Mouse (Mus musculus): Measurements from ENCODE around the gene Kcna1. TPM values are rescaled to one million over a fixed set of nuclear protein-coding genes. Genes with fewer than 3 reads are reported as not detected.
A peak's percentile ranks its signal among the peaks of the same experiment; 100 is the strongest.

The Kcna1 gene
- total and polyA plus RNA-seq, 2 experiments from 2014 or later, result 4.4 to 4.8 TPM

- H3K27ac ChIP-seq (ENCODE audit: low read depth, low read length), result no peak overlapping the region
- no peak for TF ChIP-seq CTCF (IDR thresholded peaks at IDR 0.05; ENCODE audit: low read depth)
- WGBS, result 82% methylated on average over 2 of the region's 2 CpGs
- H3K4me1 ChIP-seq (ENCODE audit: insufficient read depth), result no peaks in the 10 kb centered on the region
- no peak overlapping the region for H3K9ac ChIP-seq
- DNase-seq (no peak), ATAC-seq (no peak)
- H3K4me3 ChIP-seq (ENCODE audit: low read depth, low read length), result no peak overlapping the region
- H3K27me3 ChIP-seq (ENCODE audit: insufficient read depth, low read length), result no peaks in the 10 kb centered on the region
- no peaks in the 10 kb centered on the region for H3K9me3 ChIP-seq (ENCODE audit: low read length)
- H3K4me2 ChIP-seq (ENCODE audit: low read depth), result no peak overlapping the region
- no peaks in the 10 kb centered on the region for H3K36me3 ChIP-seq (ENCODE audit: insufficient read depth)
Measured at GRCm38 (mm10) chr6:126657646-126658394, 11.6 kb upstream of the Kcna1 start.

- H3K9ac ChIP-seq, result no peak overlapping the region
- no peaks in the 10 kb centered on the region for H3K4me1 ChIP-seq (ENCODE audit: insufficient read depth)
- no peaks in the 10 kb centered on the region for H3K27me3 ChIP-seq (ENCODE audit: insufficient read depth, low read length)
- H3K9me3 ChIP-seq (ENCODE audit: low read length), result no peaks in the 10 kb centered on the region
- ATAC-seq (no peak), DNase-seq (no peak)
- 86% methylated on average over 7 of the region's 7 CpGs for WGBS
- H3K36me3 ChIP-seq (ENCODE audit: insufficient read depth), result no peaks in the 10 kb centered on the region
- H3K27ac ChIP-seq (ENCODE audit: low read depth, low read length), result no peak overlapping the region
- no peak overlapping the region for H3K4me3 ChIP-seq (ENCODE audit: low read depth, low read length)
- TF ChIP-seq CTCF (IDR thresholded peaks at IDR 0.05; ENCODE audit: low read depth), result no peak
- no peak overlapping the region for H3K4me2 ChIP-seq (ENCODE audit: low read depth)
Measured at GRCm38 (mm10) chr6:126653561-126653960, 7.4 kb upstream of the Kcna1 start.

DNA sequence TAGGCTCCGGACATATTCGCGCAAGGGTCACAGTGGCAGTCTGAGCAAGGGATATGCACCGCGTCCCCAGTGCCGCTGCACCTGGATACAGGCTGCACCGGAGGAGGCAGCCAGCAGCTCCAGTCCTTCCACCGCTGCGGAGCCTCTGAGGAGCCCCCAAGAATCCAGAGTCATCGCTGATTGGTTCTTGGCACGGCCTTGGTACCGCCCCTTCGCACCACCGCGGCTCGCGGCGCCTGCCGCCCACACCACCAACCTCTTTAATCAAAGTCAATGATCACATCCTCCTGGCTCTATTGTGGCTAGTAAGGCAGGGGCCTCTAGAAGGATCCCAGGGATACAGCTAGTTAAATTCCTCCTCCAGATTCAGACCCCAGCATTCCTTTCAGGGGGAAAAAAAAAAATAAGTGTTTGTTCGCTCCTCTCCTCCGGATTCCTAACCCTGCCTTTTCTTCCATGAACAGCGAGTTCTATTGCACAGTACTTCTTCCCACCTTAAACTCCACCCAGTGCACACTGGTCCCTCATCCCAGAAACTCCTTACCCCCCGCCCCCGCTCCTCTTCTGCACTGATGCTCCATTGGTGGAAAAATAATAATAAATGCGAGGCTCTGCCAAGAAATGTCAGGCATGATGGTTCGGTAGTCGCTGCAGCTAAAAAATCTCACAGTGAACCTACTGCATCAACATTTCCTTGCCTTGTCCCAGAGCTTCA, 383 bp downstream of the Kcna1 start:
- DNase-seq (peak; percentile 82), ATAC-seq (peak; percentile 90)
- no peaks in the 10 kb centered on the region for H3K9me3 ChIP-seq (ENCODE audit: low read length)
- WGBS, result under 1% methylated on average over 27 of the region's 27 CpGs
- H3K4me3 ChIP-seq (ENCODE audit: low read depth, low read length), result peak overlapping the region; percentile 64
- peaks cover 23% of the 10 kb centered on the region for H3K27me3 ChIP-seq (ENCODE audit: insufficient read depth, low read length)
- peak overlapping the region; percentile 35; the same call in 1 of the 2 replicates for H3K27ac ChIP-seq (ENCODE audit: low read depth, low read length)
- peaks cover 12% of the 10 kb centered on the region for H3K4me1 ChIP-seq (ENCODE audit: insufficient read depth)
- H3K4me2 ChIP-seq (ENCODE audit: low read depth), result peak overlapping the region; percentile 99
- H3K36me3 ChIP-seq (ENCODE audit: insufficient read depth), result no peaks in the 10 kb centered on the region
- peak overlapping the region; percentile 49 for H3K9ac ChIP-seq
- no peak for TF ChIP-seq CTCF (IDR thresholded peaks at IDR 0.05; ENCODE audit: low read depth)

GRCm38 (mm10) chr6:126645044-126645541, 1.1 kb downstream of the Kcna1 start:
- H3K9ac ChIP-seq, result peak overlapping the region; percentile 64
- peak; percentile 61 for ATAC-seq
- peaks cover 12% of the 10 kb centered on the region for H3K4me1 ChIP-seq (ENCODE audit: insufficient read depth)
- H3K27me3 ChIP-seq (ENCODE audit: insufficient read depth, low read length), result peaks cover 23% of the 10 kb centered on the region
- peak overlapping the region; percentile 64 for H3K4me3 ChIP-seq (ENCODE audit: low read depth, low read length)
- TF ChIP-seq CTCF (IDR thresholded peaks at IDR 0.05; ENCODE audit: low read depth), result no peak
- 1% methylated on average over 24 of the region's 24 CpGs for WGBS
- H3K36me3 ChIP-seq (ENCODE audit: insufficient read depth), result no peaks in the 10 kb centered on the region
- no peaks in the 10 kb centered on the region for H3K9me3 ChIP-seq (ENCODE audit: low read length)
- DNase-seq, result peak; percentile 43
- H3K4me2 ChIP-seq (ENCODE audit: low read depth), result peak overlapping the region; percentile 99
- H3K27ac ChIP-seq (ENCODE audit: low read depth, low read length), result no peak overlapping the region

DNA sequence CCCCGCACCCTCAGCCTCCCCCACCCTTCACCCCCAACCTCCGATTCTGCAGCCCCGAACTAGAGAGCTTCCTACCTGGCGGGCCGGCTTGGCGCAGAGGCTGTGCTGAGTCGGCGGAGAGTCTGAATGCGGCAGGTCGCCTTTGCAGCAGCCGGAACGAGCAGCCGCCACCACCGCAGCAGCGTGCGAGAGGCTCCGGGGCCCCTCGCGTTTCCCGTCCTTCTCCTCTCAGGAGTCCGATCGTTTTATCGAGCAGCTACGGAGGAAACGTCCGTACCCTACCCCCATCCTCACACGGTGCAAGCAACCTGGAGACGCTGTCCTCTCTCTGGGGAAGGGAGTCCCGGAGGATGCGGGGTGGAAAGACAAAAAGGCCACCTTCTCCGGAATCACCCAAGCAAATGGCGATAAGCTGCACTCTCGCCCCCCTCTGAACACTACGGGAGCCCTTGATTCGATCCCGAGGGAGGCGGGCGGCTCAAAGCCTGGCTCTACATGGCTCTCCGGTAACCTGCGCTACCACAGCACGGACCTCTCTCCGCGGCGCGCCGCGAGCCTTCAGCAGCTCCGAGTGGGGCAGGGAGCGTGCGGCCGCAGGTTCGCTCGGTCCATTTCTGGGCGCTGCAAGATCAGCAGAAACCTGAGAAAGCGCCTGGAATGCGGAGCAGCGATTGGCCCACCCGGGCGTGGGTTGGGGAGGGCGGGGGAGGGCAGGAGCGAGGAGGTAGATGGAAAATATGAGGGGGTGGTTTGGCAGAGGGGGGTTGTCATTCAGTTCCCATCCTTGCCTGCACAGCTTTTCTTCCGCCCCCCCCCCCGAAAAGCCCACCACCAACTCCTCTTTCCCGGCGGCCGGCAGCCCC, 1.8 kb downstream of the Kcna1 start:
- Histone ChIP-seq H3K4me1 (ENCODE audit: insufficient read depth) (peaks cover 12% of the 10 kb centered on the region), H3K4me2 (ENCODE audit: low read depth) (peak overlapping the region; percentile 99), H3K4me3 (ENCODE audit: low read depth, low read length) (peak overlapping the region; percentile 64), H3K27ac (ENCODE audit: low read depth, low read length) (peak overlapping the region; percentile 40; the same call in 1 of the 2 replicates), H3K9me3 (ENCODE audit: low read length) (no peaks in the 10 kb centered on the region), H3K36me3 (ENCODE audit: insufficient read depth) (no peaks in the 10 kb centered on the region), H3K9ac (peak overlapping the region; percentile 64), H3K27me3 (ENCODE audit: insufficient read depth, low read length) (peaks cover 23% of the 10 kb centered on the region)
- ATAC-seq, result peak; percentile 23
- 2% methylated on average over 59 of the region's 66 CpGs for WGBS
- TF ChIP-seq CTCF (IDR thresholded peaks at IDR 0.05; ENCODE audit: low read depth), result no peak
- DNase-seq, result peak; percentile 47

DNA sequence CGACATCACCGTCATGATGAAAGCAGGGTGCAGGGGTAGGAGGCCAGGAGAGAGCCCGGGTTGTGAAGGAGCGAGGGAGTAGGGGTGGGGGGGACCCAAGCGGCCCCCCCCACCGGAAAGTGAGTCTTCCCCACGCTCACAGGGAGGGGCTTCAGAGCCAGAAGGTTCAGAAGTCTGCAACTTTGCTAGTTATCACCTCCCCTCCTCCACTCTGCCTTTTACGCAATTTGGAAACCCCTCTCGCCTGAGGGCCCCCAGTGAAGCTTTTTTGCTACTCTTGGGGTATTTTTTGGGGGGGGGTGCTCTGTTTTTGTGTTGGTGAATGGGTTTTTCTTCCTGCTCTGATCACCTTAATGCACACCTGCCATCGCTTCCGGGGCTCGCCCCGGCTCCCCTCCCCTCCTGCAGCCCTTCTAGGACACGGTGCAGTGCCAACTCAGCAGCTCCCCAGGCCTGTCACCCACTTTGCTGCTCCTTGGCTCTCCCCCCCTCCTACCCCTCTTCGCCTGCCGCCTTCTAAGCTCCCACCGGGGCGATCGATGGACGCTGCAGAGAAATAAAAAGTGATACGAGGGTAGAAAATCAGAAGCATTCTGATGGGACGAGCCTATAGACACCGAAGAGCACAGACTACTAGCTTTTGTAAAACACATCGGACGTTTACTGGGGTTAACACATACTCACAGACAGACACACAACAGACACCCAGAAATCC, 2.7 kb downstream of the Kcna1 start:
- Histone ChIP-seq H3K9ac (peak overlapping the region; percentile 64; the same call in 1 of the 2 replicates), H3K9me3 (ENCODE audit: low read length) (no peaks in the 10 kb centered on the region), H3K36me3 (ENCODE audit: insufficient read depth) (no peaks in the 10 kb centered on the region), H3K4me3 (ENCODE audit: low read depth, low read length) (peak overlapping the region; percentile 64), H3K27me3 (ENCODE audit: insufficient read depth, low read length) (peaks cover 23% of the 10 kb centered on the region), H3K4me2 (ENCODE audit: low read depth) (peak overlapping the region; percentile 99), H3K27ac (ENCODE audit: low read depth, low read length) (no peak overlapping the region), H3K4me1 (ENCODE audit: insufficient read depth) (peaks cover 12% of the 10 kb centered on the region)
- ATAC-seq (no peak), DNase-seq (no peak)
- TF ChIP-seq CTCF (IDR thresholded peaks at IDR 0.05; ENCODE audit: low read depth), result no peak
- WGBS, result 2% methylated on average over 25 of the region's 25 CpGs
